8 mouse cellular contexts compared by ENCODE assay signal in genomic region chr4:133042244-133042643, GRCm38 (mm10). TPM values are rescaled to one million over a fixed set of nuclear protein-coding genes. Genes with fewer than 3 reads are reported as not detected.
DNase-seq lines count a peak whose midpoint lies in the region; ATAC-seq and TF ChIP-seq lines count a peak whose summit lies in the region.
"Had no signal": no experiment of that assay in that cellular context is flagged by ENCODE, and none has a peak within 500 bp of the region (broad histone marks: within the 10 kb centered on the region; RNA-seq: fewer than 3 reads in every experiment).

No protein-coding gene starts in this region.

- DNase-seq in liver, embryonic 11.5 days (ENCODE audit: low spot score): no peak
- no peak for DNase-seq in liver, postnatal 0 days
- no peak for DNase-seq in forebrain, embryonic 10.5 days (ENCODE audit: extremely low spot score, low spot score)
- DNase-seq in spleen, postnatal 10 days (ENCODE audit: low spot score in 2 of 2): no peak
- DNase-seq in adrenal gland, postnatal 25 days: no peak
- DNase-seq: kidney, adult 9 months had no signal

- no peak for TF ChIP-seq CTCF in liver, postnatal 0 days (IDR thresholded peaks at IDR 0.05; ENCODE audit: low read depth)

- H3K27ac ChIP-seq in liver, embryonic 11.5 days (ENCODE audit: low read depth, low read length): peak overlapping the region; percentile 86
- no peak overlapping the region for H3K27ac ChIP-seq in liver, postnatal 0 days (ENCODE audit: low read depth)
- H3K27ac ChIP-seq in forebrain, embryonic 10.5 days: peak overlapping the region; percentile 84
- peak overlapping the region; percentile 90 for H3K27ac ChIP-seq in hindbrain, embryonic 16.5 days (ENCODE audit: low read depth, low read length)
- H3K27ac ChIP-seq in neural tube, embryonic 13.5 days (replicated peaks): peak overlapping the region; percentile 93

- no peak overlapping the region for H3K9ac ChIP-seq in liver, embryonic 11.5 days (ENCODE audit: low read depth, low read length)
- no peak overlapping the region for H3K9ac ChIP-seq in liver, postnatal 0 days (replicated peaks)
- peak overlapping the region; percentile 56 for H3K9ac ChIP-seq in hindbrain, embryonic 16.5 days (ENCODE audit: low read depth, low read length)
- peak overlapping the region; percentile 60 for H3K9ac ChIP-seq in neural tube, embryonic 13.5 days

- no peak for TF ChIP-seq EP300 in liver, postnatal 0 days (IDR thresholded peaks at IDR 0.05; ENCODE audit: low read depth)

- peaks cover 94% of the 10 kb centered on the region for H3K4me1 ChIP-seq in liver, embryonic 11.5 days (replicated peaks; ENCODE audit: control insufficient read depth, insufficient read depth, low read length)
- peaks cover 46% of the 10 kb centered on the region for H3K4me1 ChIP-seq in liver, postnatal 0 days (ENCODE audit: insufficient read depth)
- H3K4me1 ChIP-seq in forebrain, embryonic 10.5 days: peaks cover 99% of the 10 kb centered on the region
- peaks cover 96% of the 10 kb centered on the region for H3K4me1 ChIP-seq in hindbrain, embryonic 16.5 days (ENCODE audit: control insufficient read depth, insufficient read depth, low read depth, low read length)
- H3K4me1 ChIP-seq in neural tube, embryonic 13.5 days (replicated peaks): peaks cover 100% of the 10 kb centered on the region

- H3K4me3 ChIP-seq in liver, embryonic 11.5 days (ENCODE audit: low read depth, low read length): peak overlapping the region; percentile 19; the same call in 1 of the 2 replicates
- H3K4me3 ChIP-seq in liver, postnatal 0 days (ENCODE audit: low read depth, low read length): no peak overlapping the region
- H3K4me3 ChIP-seq in forebrain, embryonic 10.5 days: peak overlapping the region; percentile 44
- peak overlapping the region; percentile 22; the same call in 1 of the 2 replicates for H3K4me3 ChIP-seq in hindbrain, embryonic 16.5 days (ENCODE audit: low read length)
- peak overlapping the region; percentile 19; the same call in 1 of the 2 replicates for H3K4me3 ChIP-seq in neural tube, embryonic 13.5 days

- ATAC-seq in liver, embryonic 11.5 days (replicated peaks; ENCODE audit: low FRiP score): no peak
- ATAC-seq in liver, postnatal 0 days: no peak
- ATAC-seq in hindbrain, embryonic 16.5 days: no peak
- no peak for ATAC-seq in neural tube, embryonic 13.5 days (ENCODE audit: low read depth)

- 31% methylated on average over 4 of the region's 4 CpGs for WGBS in liver, embryonic 11.5 days
- 55% methylated on average over 4 of the region's 4 CpGs for WGBS in liver, postnatal 0 days (ENCODE audit: insufficient replicate concordance)
- WGBS in forebrain, embryonic 10.5 days: 13% methylated on average over 4 of the region's 4 CpGs
- WGBS in hindbrain, embryonic 16.5 days: 28% methylated on average over 4 of the region's 4 CpGs
- 21% methylated on average over 4 of the region's 4 CpGs for WGBS in neural tube, embryonic 13.5 days

- peaks cover 28% of the 10 kb centered on the region for H3K27me3 ChIP-seq in liver, embryonic 11.5 days (replicated peaks; ENCODE audit: control insufficient read depth, insufficient read depth, low read length)
- H3K27me3 ChIP-seq in liver, postnatal 0 days (ENCODE audit: insufficient read depth, low read length): peaks cover 34% of the 10 kb centered on the region
- H3K27me3 ChIP-seq in forebrain, embryonic 10.5 days (ENCODE audit: poor library complexity, severe bottlenecking): peaks cover 55% of the 10 kb centered on the region
- H3K27me3 ChIP-seq in hindbrain, embryonic 16.5 days (replicated peaks; ENCODE audit: control insufficient read depth, insufficient read depth, low read length): no peaks in the 10 kb centered on the region
- H3K27me3 ChIP-seq in neural tube, embryonic 13.5 days: peaks cover 15% of the 10 kb centered on the region

- H3K9me3 ChIP-seq in liver, embryonic 11.5 days (ENCODE audit: control insufficient read depth, low read length): no peaks in the 10 kb centered on the region
- H3K9me3 ChIP-seq in liver, postnatal 0 days (ENCODE audit: low read length): no peaks in the 10 kb centered on the region
- H3K9me3 ChIP-seq in forebrain, embryonic 10.5 days: no peaks in the 10 kb centered on the region
- no peaks in the 10 kb centered on the region for H3K9me3 ChIP-seq in hindbrain, embryonic 16.5 days (ENCODE audit: control insufficient read depth, low read length)
- no peaks in the 10 kb centered on the region for H3K9me3 ChIP-seq in neural tube, embryonic 13.5 days

- peak overlapping the region; percentile 60 for H3K4me2 ChIP-seq in liver, embryonic 11.5 days
- H3K4me2 ChIP-seq in liver, postnatal 0 days (ENCODE audit: low read depth, low read length): no peak overlapping the region
- peak overlapping the region; percentile 56 for H3K4me2 ChIP-seq in hindbrain, embryonic 16.5 days (ENCODE audit: low read length)
- peak overlapping the region; percentile 53 for H3K4me2 ChIP-seq in neural tube, embryonic 13.5 days

- H3K36me3 ChIP-seq in liver, embryonic 11.5 days (ENCODE audit: control insufficient read depth, insufficient read depth, low read length): no peaks in the 10 kb centered on the region
- no peaks in the 10 kb centered on the region for H3K36me3 ChIP-seq in liver, postnatal 0 days (replicated peaks; ENCODE audit: insufficient read depth, low read length)
- no peaks in the 10 kb centered on the region for H3K36me3 ChIP-seq in forebrain, embryonic 10.5 days (replicated peaks)
- H3K36me3 ChIP-seq in hindbrain, embryonic 16.5 days (ENCODE audit: control insufficient read depth, insufficient read depth, low read length): no peaks in the 10 kb centered on the region
- no peaks in the 10 kb centered on the region for H3K36me3 ChIP-seq in neural tube, embryonic 13.5 days

RNA-seq across cellular contexts. Expression of gene Ahdc1, which starts 31.2 kb away (rescaled TPM):
- 5.1 and 6.1 TPM in 2 replicates for polyA plus RNA-seq in liver, embryonic 11.5 days (2014; fragmentation: Nextera tagmentation; extraction: Ambion mirVana)
- polyA plus RNA-seq in liver, postnatal 0 days (2015; fragmentation: Nextera tagmentation; extraction: Ambion mirVana): 0.76 and 0.87 TPM in 2 replicates
- polyA plus RNA-seq in forebrain, embryonic 10.5 days (2016; fragmentation: Nextera tagmentation; extraction: Ambion mirVana): 5.8 and 7.4 TPM in 2 replicates
- polyA plus RNA-seq in hindbrain, embryonic 16.5 days (2015; fragmentation: Nextera tagmentation; extraction: Ambion mirVana): 10.4 and 11.6 TPM in 2 replicates
- polyA plus RNA-seq in neural tube, embryonic 13.5 days (2015; fragmentation: Nextera tagmentation; extraction: Ambion mirVana): 9.4 and 9.9 TPM in 2 replicates
- 91.4 and 96.4 TPM in 2 replicates for total RNA-seq in adrenal gland, postnatal 25 days (2021)

Comparison
In these comparisons a context has a peak if more than half of its experiments do, and no peak if none do; other contexts are left out.
1. H3K9ac ChIP-seq: peak in hindbrain, embryonic 16.5 days (single experiment) and neural tube, embryonic 13.5 days (single experiment); none in liver, embryonic 11.5 days (single experiment) and liver, postnatal 0 days (single experiment).